ENCODE assay signal across 13 mouse cellular contexts in genomic region chr6:77373132-77373531, GRCm38 (mm10).
A peak's percentile ranks its signal among the peaks of the same experiment; 100 is the strongest.
DNase-seq lines count a peak whose midpoint lies in the region; ATAC-seq lines count a peak whose summit lies in the region.
"Had no signal": no experiment of that assay in that cellular context is flagged by ENCODE, and none has a peak within 500 bp of the region (broad histone marks: within the 10 kb centered on the region; RNA-seq: fewer than 3 reads in every experiment).

No protein-coding gene starts in this region.

- DNase-seq in forebrain, embryonic 14.5 days (ENCODE audit: low spot score): peak; percentile 46
- no peak for DNase-seq in forebrain, embryonic 11.5 days (ENCODE audit: low spot score)
- DNase-seq in kidney, postnatal 14 days: peak; percentile 10
- DNase-seq in kidney, adult 18-20 months: no peak
- DNase-seq in right cerebral cortex, postnatal 10 days (ENCODE audit: low spot score in 2 of 2): peak; percentile 28 to 34
- no peak for DNase-seq in right cerebral cortex, postnatal 36 days (ENCODE audit: low spot score in 2 of 2)
- DNase-seq in right cerebral cortex, postnatal 14 days: peak; percentile 15
- no peak for DNase-seq in thymus, postnatal 14 days
- DNase-seq: adrenal gland, postnatal 14 days; kidney, adult 9 months; liver, embryonic 13.5 days had no signal

- H3K27me3 ChIP-seq in forebrain, embryonic 14.5 days (replicated peaks; ENCODE audit: control insufficient read depth, insufficient read depth, low read length): no peaks in the 10 kb centered on the region
- no peaks in the 10 kb centered on the region for H3K27me3 ChIP-seq in forebrain, embryonic 11.5 days (ENCODE audit: control insufficient read depth, insufficient read depth, low read length)
- H3K27me3 ChIP-seq: CH12.LX; liver, embryonic 13.5 days had no signal

- no peaks in the 10 kb centered on the region for H3K9me3 ChIP-seq in forebrain, embryonic 14.5 days (replicated peaks; ENCODE audit: control insufficient read depth, low read length)
- H3K9me3 ChIP-seq in forebrain, embryonic 11.5 days (ENCODE audit: control insufficient read depth, low read length): no peaks in the 10 kb centered on the region
- H3K9me3 ChIP-seq: liver, embryonic 13.5 days had no signal

- no peaks in the 10 kb centered on the region for H3K36me3 ChIP-seq in forebrain, embryonic 14.5 days (ENCODE audit: control insufficient read depth, insufficient read depth, low read length)
- no peaks in the 10 kb centered on the region for H3K36me3 ChIP-seq in forebrain, embryonic 11.5 days (ENCODE audit: control insufficient read depth, insufficient read depth, low read length)
- H3K36me3 ChIP-seq: liver, embryonic 13.5 days had no signal

- no peak for ATAC-seq in forebrain, embryonic 14.5 days
- ATAC-seq in forebrain, embryonic 11.5 days (replicated peaks; ENCODE audit: low FRiP score): no peak

- WGBS in forebrain, embryonic 14.5 days: 41% methylated on average over 5 of the region's 5 CpGs
- 86% methylated on average over 5 of the region's 5 CpGs for WGBS in forebrain, embryonic 11.5 days

- H3K9ac ChIP-seq in forebrain, embryonic 14.5 days (ENCODE audit: low read length): no peak overlapping the region
- H3K9ac ChIP-seq in forebrain, embryonic 11.5 days (ENCODE audit: low read length): no peak overlapping the region
- H3K9ac ChIP-seq: liver, embryonic 13.5 days had no signal

- no peaks in the 10 kb centered on the region; the same call in none of the 2 replicates for H3K4me1 ChIP-seq in forebrain, embryonic 14.5 days (ENCODE audit: control insufficient read depth, insufficient read depth, low read length)
- H3K4me1 ChIP-seq in forebrain, embryonic 11.5 days (replicated peaks; ENCODE audit: control insufficient read depth, insufficient read depth, low read length): no peaks in the 10 kb centered on the region
- H3K4me1 ChIP-seq: liver, embryonic 13.5 days had no signal

- H3K4me2 ChIP-seq in forebrain, embryonic 14.5 days (ENCODE audit: low read length): no peak overlapping the region
- no peak overlapping the region for H3K4me2 ChIP-seq in forebrain, embryonic 11.5 days (ENCODE audit: low read depth, low read length, severe bottlenecking)
- H3K4me2 ChIP-seq: liver, embryonic 13.5 days had no signal

- no peak overlapping the region for H3K4me3 ChIP-seq in forebrain, embryonic 14.5 days (ENCODE audit: low read depth, low read length)
- H3K4me3 ChIP-seq in forebrain, embryonic 11.5 days (ENCODE audit: low read depth, low read length): no peak overlapping the region
- H3K4me3 ChIP-seq: liver, embryonic 13.5 days had no signal

- H3K27ac ChIP-seq in forebrain, embryonic 14.5 days (ENCODE audit: low read depth, low read length): no peak overlapping the region
- H3K27ac ChIP-seq in forebrain, embryonic 11.5 days (ENCODE audit: low read depth, low read length): no peak overlapping the region
- H3K27ac ChIP-seq: liver, embryonic 13.5 days; macrophage had no signal

Comparison
In these comparisons a context has a peak if more than half of its experiments do, and no peak if none do; other contexts are left out.
1. DNase-seq: peak in forebrain, embryonic 14.5 days (single experiment), kidney, postnatal 14 days (single experiment), right cerebral cortex, postnatal 10 days (2 of 2) and right cerebral cortex, postnatal 14 days (single experiment); none in forebrain, embryonic 11.5 days (single experiment), kidney, adult 18-20 months (single experiment), right cerebral cortex, postnatal 36 days (0 of 2) and thymus, postnatal 14 days (single experiment).